Mouse (Mus musculus): Measurements from ENCODE around the gene Crim1.

GRCm38 (mm10) chr17:78248197-78248596, 48.1 kb downstream of the Crim1 start:
- TF ChIP-seq MAFK (IDR thresholded peaks at IDR 0.05; ENCODE audit: insufficient read depth, low read depth, low read length) (no peak), ZNF384 (IDR thresholded peaks at IDR 0.05; ENCODE audit: low read depth, low read length) (no peak)
